Comparison of ENCODE assay signal across 8 mouse cellular contexts in the genomic region with DNA sequence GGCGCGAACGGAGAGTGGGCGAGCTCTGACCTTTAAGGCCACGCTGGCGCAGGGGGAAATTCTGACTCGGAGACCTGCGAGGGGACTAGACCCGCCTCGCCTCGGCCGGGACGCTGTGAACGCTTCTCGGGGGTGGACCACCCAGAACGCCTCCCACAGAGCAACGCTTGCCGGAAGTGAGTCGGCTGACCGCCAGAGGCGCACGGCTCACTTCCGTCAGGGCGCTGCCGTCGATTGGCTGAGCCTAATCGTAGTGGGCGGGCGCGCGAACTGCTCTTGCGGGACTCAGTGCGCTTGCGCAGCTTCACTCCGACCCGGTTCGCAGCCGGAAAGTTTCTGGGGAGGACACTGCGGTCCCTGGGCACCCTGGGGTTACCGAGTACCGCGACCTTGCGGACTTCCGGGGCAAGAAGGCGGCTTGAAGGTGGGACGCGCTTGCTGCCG. TPM values are rescaled to one million over a fixed set of nuclear protein-coding genes. Genes with fewer than 3 reads are reported as not detected.
DNase-seq lines count a peak whose midpoint lies in the region; ATAC-seq and TF ChIP-seq lines count a peak whose summit lies in the region.

A gene (minus strand): TSS at position 148 of the 444 bp plus-strand sequence.
A gene (plus strand): TSS at position 273 of the 444 bp plus-strand sequence.

- H3K27me3 ChIP-seq in MEL (ENCODE audit: control insufficient read depth in 1 of 2, insufficient read depth in 2 of 2, low read length in 2 of 2), result no peaks in the 10 kb centered on the region
- no peaks in the 10 kb centered on the region for H3K27me3 ChIP-seq in cerebellum, adult 2 months (ENCODE audit: control insufficient read depth, insufficient read depth, low read length)
- no peaks in the 10 kb centered on the region for H3K27me3 ChIP-seq in hindbrain, embryonic 10.5 days (ENCODE audit: insufficient read depth, poor library complexity, severe bottlenecking)
- H3K27me3 ChIP-seq in lung, postnatal 0 days (replicated peaks; ENCODE audit: insufficient read depth, low read length), result no peaks in the 10 kb centered on the region

- peak; percentile 67 to 94 for TF ChIP-seq POLR2A in MEL (IDR thresholded peaks at IDR 0.05; ENCODE audit: control insufficient read depth in 1 of 2, insufficient read depth in 1 of 2, low read depth in 1 of 2, low read length in 2 of 2, poor library complexity in 1 of 2)
- peak; percentile 97; the same call in 1 of the 2 replicates for TF ChIP-seq POLR2A in cerebellum, adult 2 months (IDR thresholded peaks at IDR 0.05; ENCODE audit: borderline replicate concordance, insufficient read depth, low read length)

- peak within 1 kb of the TSS; percentile 66 for H3K4me2 ChIP-seq in lung, postnatal 0 days (replicated peaks; ENCODE audit: low read depth, low read length)

- TF ChIP-seq EP300 in MEL (IDR thresholded peaks at IDR 0.05; ENCODE audit: low read depth in 1 of 2, low read length in 2 of 2), result no peak
- no peak for TF ChIP-seq EP300 in lung, postnatal 0 days (IDR thresholded peaks at IDR 0.05)

- peaks cover 8 to 27% of the 10 kb centered on the region in 2 experiments for H3K4me1 ChIP-seq in MEL (ENCODE audit: control insufficient read depth in 1 of 2, insufficient read depth in 2 of 2, low read length in 2 of 2)
- H3K4me1 ChIP-seq in cerebellum, adult 2 months (ENCODE audit: control insufficient read depth, insufficient read depth, low read length), result peaks cover 2% of the 10 kb centered on the region; the same call in 1 of the 2 replicates
- peaks cover 34% of the 10 kb centered on the region for H3K4me1 ChIP-seq in hindbrain, embryonic 10.5 days (replicated peaks)
- peaks cover 5% of the 10 kb centered on the region; the same call in 1 of the 2 replicates for H3K4me1 ChIP-seq in lung, postnatal 0 days (ENCODE audit: insufficient read depth, low read depth, low read length)

- peak within 1 kb of the TSS; percentile 85 for H3K27ac ChIP-seq in MEL (ENCODE audit: control insufficient read depth, low read depth, low read length)
- peak within 1 kb of the TSS; percentile 80 for H3K27ac ChIP-seq in cerebellum, adult 2 months (ENCODE audit: insufficient read depth, low read length)
- peak within 1 kb of the TSS; percentile 94 for H3K27ac ChIP-seq in hindbrain, embryonic 10.5 days
- peak within 1 kb of the TSS; percentile 84 for H3K27ac ChIP-seq in lung, postnatal 0 days (ENCODE audit: low read length)

- H3K9ac ChIP-seq in MEL (ENCODE audit: control insufficient read depth, low read depth, low read length, poor library complexity, severe bottlenecking), result peak within 1 kb of the TSS; percentile 84
- H3K9ac ChIP-seq in lung, postnatal 0 days (replicated peaks; ENCODE audit: low read depth), result peak within 1 kb of the TSS; percentile 66

- TF ChIP-seq CTCF in MEL (IDR thresholded peaks at IDR 0.05 in 2 of 3, conservative IDR thresholded peaks at IDR 0.05 in 1 of 3; ENCODE audit: control insufficient read depth in 1 of 3, insufficient read depth in 1 of 3, low read depth in 2 of 3, low read length in 3 of 3, poor library complexity in 1 of 3, severe bottlenecking in 1 of 3), result peak in 2 of 3 experiments; percentile 36 to 49; a peak in 3 of 6 replicates
- peak; percentile 54; the same call in 1 of the 2 replicates for TF ChIP-seq CTCF in cerebellum, adult 2 months (IDR thresholded peaks at IDR 0.05; ENCODE audit: borderline replicate concordance, insufficient read depth, low read depth, low read length)
- TF ChIP-seq CTCF in lung, postnatal 0 days (IDR thresholded peaks at IDR 0.05), result peak; percentile 85

- peaks cover 0 to 17% of the 10 kb centered on the region in 2 experiments; a peak in 2 of 4 replicates for H3K36me3 ChIP-seq in MEL (ENCODE audit: control insufficient read depth in 1 of 2, insufficient read depth in 2 of 2, low read length in 2 of 2)
- no peaks in the 10 kb centered on the region for H3K36me3 ChIP-seq in hindbrain, embryonic 10.5 days
- H3K36me3 ChIP-seq in lung, postnatal 0 days (ENCODE audit: insufficient read depth, low read length), result no peaks in the 10 kb centered on the region

- peaks cover 3% of the 10 kb centered on the region for H3K79me2 ChIP-seq in MEL (ENCODE audit: control insufficient read depth, insufficient read depth, low read length, poor library complexity)

- no peaks in the 10 kb centered on the region for H3K9me3 ChIP-seq in MEL (replicated peaks; ENCODE audit: insufficient read depth, low read length)
- no peaks in the 10 kb centered on the region for H3K9me3 ChIP-seq in hindbrain, embryonic 10.5 days
- no peaks in the 10 kb centered on the region for H3K9me3 ChIP-seq in lung, postnatal 0 days (ENCODE audit: low read length)

- WGBS in cerebellum, adult 2 months, result under 1% methylated on average over 48 of the region's 48 CpGs
- WGBS in hindbrain, embryonic 10.5 days, result under 1% methylated on average over 48 of the region's 48 CpGs
- under 1% methylated on average over 48 of the region's 48 CpGs for WGBS in lung, postnatal 0 days

- peak; percentile 88 for ATAC-seq in lung, postnatal 0 days

- TF ChIP-seq RAD21 in MEL (IDR thresholded peaks at IDR 0.05; ENCODE audit: low read depth, low read length), result no peak

- DNase-seq in MEL (ENCODE audit: low read depth, low spot score), result peak; percentile 98
- peak; percentile 97 to 98 for DNase-seq in cerebellum, adult 2 months
- DNase-seq in forelimb bud, embryonic 11.5 days (ENCODE audit: low read depth, low spot score), result peak; percentile 97
- DNase-seq in hindbrain, embryonic 10.5 days (ENCODE audit: low spot score), result peak; percentile 96
- DNase-seq in layer of hippocampus, adult 9-11 months, result peak; percentile 96
- peak; percentile 99 for DNase-seq in lung, postnatal 0 days (ENCODE audit: low spot score)
- peak; percentile 92 for DNase-seq in ovary, postnatal 14 days (ENCODE audit: low spot score)
- DNase-seq in thymus, postnatal 14 days, result peak; percentile 97

- peak within 1 kb of the TSS; percentile 59 to 76 for H3K4me3 ChIP-seq in MEL (ENCODE audit: control insufficient read depth in 1 of 2, insufficient read depth in 1 of 2, low read depth in 2 of 2, low read length in 2 of 2)
- peak within 1 kb of the TSS; percentile 78 for H3K4me3 ChIP-seq in cerebellum, adult 2 months (replicated peaks; ENCODE audit: insufficient read depth, low read depth, low read length)
- peak within 1 kb of the TSS; percentile 75 for H3K4me3 ChIP-seq in hindbrain, embryonic 10.5 days
- peak within 1 kb of the TSS; percentile 56 for H3K4me3 ChIP-seq in lung, postnatal 0 days (ENCODE audit: low read depth, low read length)

TF ChIP-seq in MEL, 35 proteins besides CTCF, POLR2A, EP300 and RAD21:
- TF ChIP-seq NRF1 (IDR thresholded peaks at IDR 0.05; ENCODE audit: insufficient read depth, low read depth, low read length, poor library complexity, severe bottlenecking) (peak; percentile 98), ELF1 (IDR thresholded peaks at IDR 0.05; ENCODE audit: low read depth, low read length) (peak; percentile 78), TBP (IDR thresholded peaks at IDR 0.05; ENCODE audit: low read depth, low read length) (peak; percentile 85), HCFC1 (IDR thresholded peaks at IDR 0.05; ENCODE audit: low read depth, low read length) (peak; percentile 91), E2F4 (IDR thresholded peaks at IDR 0.05; ENCODE audit: borderline replicate concordance, low read depth, low read length) (peak; percentile 60; the same call in 1 of the 2 replicates), POLR2AphosphoS2 (IDR thresholded peaks at IDR 0.05; ENCODE audit: low read length) (peak; percentile 76; the same call in 1 of the 2 replicates), MEF2A (IDR thresholded peaks at IDR 0.05; ENCODE audit: extremely low read depth, insufficient replicate concordance, low read depth, low read length, poor library complexity, severe bottlenecking) (no peak), NELFE (IDR thresholded peaks at IDR 0.05; ENCODE audit: low read depth, low read length) (peak; percentile 97), SMC3 (IDR thresholded peaks at IDR 0.05; ENCODE audit: low read depth, low read length) (no peak), ZMIZ1 (IDR thresholded peaks at IDR 0.05; ENCODE audit: low read depth, low read length) (peak; percentile 89), USF1 (IDR thresholded peaks at IDR 0.05; ENCODE audit: low read depth, low read length) (no peak), TCF12 (IDR thresholded peaks at IDR 0.05; ENCODE audit: low read depth, low read length) (peak; percentile 66), SIN3A (IDR thresholded peaks at IDR 0.05; ENCODE audit: low read length) (peak; percentile 46)
TF ChIP-seq in MEL: peak in this region for 10.

RNA-seq across cellular contexts. Expression of the first gene that starts in this region (rescaled TPM):
- 438 and 445 TPM in 2 replicates for total RNA-seq in MEL (2012; rRNA removed)
- polyA plus RNA-seq in MEL (2012; ENCODE audit: insufficient read depth in 1 of 2, insufficient read length in 2 of 2, low read depth in 1 of 2, low replicate concordance in 2 of 2, missing spikeins in 1 of 2), result 100 to 1,000 TPM in 1 of 2 experiments, not detected in 1; 480 TPM
- polyA plus RNA-seq in cerebellum, adult 2 months (2012; rRNA removed), result 362 and 384 TPM in 2 replicates
- polyA plus RNA-seq in hindbrain, embryonic 10.5 days (2016; fragmentation: Nextera tagmentation; extraction: Ambion mirVana), result 449 and 453 TPM in 2 replicates
- 229 and 241 TPM in 2 replicates for polyA plus RNA-seq in lung, postnatal 0 days (2015; fragmentation: Nextera tagmentation; extraction: Ambion mirVana)

RNA-seq across cellular contexts. Expression of the second gene that starts in this region (rescaled TPM):
- not detected in 2 replicates for total RNA-seq in MEL (2012; rRNA removed)
- under 1 TPM in 1 of 2 experiments, not detected in 1; 0.14 TPM for polyA plus RNA-seq in MEL (2012; ENCODE audit: insufficient read depth in 1 of 2, insufficient read length in 2 of 2, low read depth in 1 of 2, low replicate concordance in 2 of 2, missing spikeins in 1 of 2)
- 0.64 and 0.67 TPM in 2 replicates for polyA plus RNA-seq in cerebellum, adult 2 months (2012; rRNA removed)
- polyA plus RNA-seq in hindbrain, embryonic 10.5 days (2016; fragmentation: Nextera tagmentation; extraction: Ambion mirVana), result 0.17 and 0.57 TPM in 2 replicates
- polyA plus RNA-seq in lung, postnatal 0 days (2015; fragmentation: Nextera tagmentation; extraction: Ambion mirVana), result 1.1 and 4.4 TPM in 2 replicates

Comparison
In these comparisons a context has a peak if more than half of its experiments do, and no peak if none do; other contexts are left out.
1. Peak in every context shown above with its lines: DNase-seq, ATAC-seq, H3K4me3 ChIP-seq and H3K27ac ChIP-seq.